ENCODE assay signal across 7 mouse cellular contexts in genomic region chr11:87126281-87126823, GRCm38 (mm10). TPM values are rescaled to one million over a fixed set of nuclear protein-coding genes. Genes with fewer than 3 reads are reported as not detected.
DNase-seq lines count a peak whose midpoint lies in the region; ATAC-seq and TF ChIP-seq lines count a peak whose summit lies in the region.

No protein-coding gene starts in this region.

- TF ChIP-seq POLR2A in olfactory bulb, adult 2 months (IDR thresholded peaks at IDR 0.05; ENCODE audit: insufficient read depth, low read depth, low read length), result no peak

- H3K27me3 ChIP-seq in lung, embryonic 16.5 days (ENCODE audit: control insufficient read depth, insufficient read depth, low read depth, low read length), result no peaks in the 10 kb centered on the region
- no peaks in the 10 kb centered on the region for H3K27me3 ChIP-seq in embryonic facial prominence, embryonic 13.5 days
- H3K27me3 ChIP-seq in intestine, embryonic 16.5 days (replicated peaks; ENCODE audit: control insufficient read depth, insufficient read depth, low read length), result no peaks in the 10 kb centered on the region

- ATAC-seq in lung, embryonic 16.5 days (ENCODE audit: low read depth), result 0 out of 2 replicates have a peak, but pooled peaks have one; percentile 0
- no peak for ATAC-seq in embryonic facial prominence, embryonic 13.5 days (ENCODE audit: insufficient number of reproducible peaks, insufficient read depth, low FRiP score, low TSS enrichment, low read depth)
- ATAC-seq in intestine, embryonic 16.5 days, result no peak
- ATAC-seq in monocyte, adult 5-6 weeks (replicated peaks; ENCODE audit: insufficient number of reproducible peaks, low FRiP score, low TSS enrichment, poor library complexity, severe bottlenecking), result no peak

- H3K9me3 ChIP-seq in lung, embryonic 16.5 days (ENCODE audit: control insufficient read depth, low read length), result no peaks in the 10 kb centered on the region
- no peaks in the 10 kb centered on the region for H3K9me3 ChIP-seq in embryonic facial prominence, embryonic 13.5 days
- H3K9me3 ChIP-seq in intestine, embryonic 16.5 days (ENCODE audit: control insufficient read depth, low read length), result no peaks in the 10 kb centered on the region

- peaks cover 17% of the 10 kb centered on the region for H3K36me3 ChIP-seq in lung, embryonic 16.5 days (ENCODE audit: control insufficient read depth, insufficient read depth, low read length)
- peaks cover 29% of the 10 kb centered on the region for H3K36me3 ChIP-seq in embryonic facial prominence, embryonic 13.5 days
- peaks cover 10% of the 10 kb centered on the region for H3K36me3 ChIP-seq in intestine, embryonic 16.5 days (ENCODE audit: control insufficient read depth, insufficient read depth, low read length)

- H3K4me2 ChIP-seq in lung, embryonic 16.5 days (ENCODE audit: low read depth, low read length), result peak overlapping the region; percentile 69
- peak overlapping the region; percentile 80 for H3K4me2 ChIP-seq in embryonic facial prominence, embryonic 13.5 days
- peak overlapping the region; percentile 62 for H3K4me2 ChIP-seq in intestine, embryonic 16.5 days (ENCODE audit: low read depth, low read length)

- DNase-seq in lung, postnatal 36 days, result no peak
- no peak for DNase-seq in thymus, postnatal 36 days

- peak overlapping the region; percentile 79 for H3K27ac ChIP-seq in lung, embryonic 16.5 days (ENCODE audit: low read length)
- H3K27ac ChIP-seq in embryonic facial prominence, embryonic 13.5 days, result peak overlapping the region; percentile 81
- peak overlapping the region; percentile 62 for H3K27ac ChIP-seq in intestine, embryonic 16.5 days (ENCODE audit: low read length)
- H3K27ac ChIP-seq in olfactory bulb, adult 2 months (ENCODE audit: insufficient read depth, low read depth, low read length), result peak overlapping the region; percentile 46; the same call in 1 of the 2 replicates

- peaks cover 14% of the 10 kb centered on the region for H3K4me1 ChIP-seq in lung, embryonic 16.5 days (replicated peaks; ENCODE audit: control insufficient read depth, insufficient read depth, low read length)
- H3K4me1 ChIP-seq in embryonic facial prominence, embryonic 13.5 days, result peaks cover 16% of the 10 kb centered on the region
- H3K4me1 ChIP-seq in intestine, embryonic 16.5 days (ENCODE audit: control insufficient read depth, insufficient read depth, low read length), result peaks cover 8% of the 10 kb centered on the region; the same call in 1 of the 2 replicates
- H3K4me1 ChIP-seq in olfactory bulb, adult 2 months (ENCODE audit: control insufficient read depth, insufficient read depth, low read length), result peaks cover 5% of the 10 kb centered on the region; the same call in 1 of the 2 replicates

- H3K4me3 ChIP-seq in lung, embryonic 16.5 days (ENCODE audit: low read length), result peak overlapping the region; percentile 85
- H3K4me3 ChIP-seq in embryonic facial prominence, embryonic 13.5 days, result peak overlapping the region; percentile 79
- peak overlapping the region; percentile 89 for H3K4me3 ChIP-seq in intestine, embryonic 16.5 days (ENCODE audit: low read length)
- H3K4me3 ChIP-seq in olfactory bulb, adult 2 months (ENCODE audit: insufficient read depth, low read depth, low read length), result peak overlapping the region; percentile 94

- WGBS in lung, embryonic 16.5 days, result 2% methylated on average over 12 of the region's 12 CpGs
- WGBS in embryonic facial prominence, embryonic 13.5 days, result 2% methylated on average over 12 of the region's 12 CpGs
- WGBS in intestine, embryonic 16.5 days, result under 1% methylated on average over 12 of the region's 12 CpGs
- WGBS in olfactory bulb, adult 2 months, result 1% methylated on average over 12 of the region's 12 CpGs

- TF ChIP-seq CTCF in olfactory bulb, adult 2 months (IDR thresholded peaks at IDR 0.05; ENCODE audit: insufficient read depth, low read depth, low read length), result no peak

- peak overlapping the region; percentile 62 for H3K9ac ChIP-seq in lung, embryonic 16.5 days (ENCODE audit: low read length)
- peak overlapping the region; percentile 84 for H3K9ac ChIP-seq in embryonic facial prominence, embryonic 13.5 days
- H3K9ac ChIP-seq in intestine, embryonic 16.5 days (ENCODE audit: low read depth, low read length), result peak overlapping the region; percentile 79

RNA-seq across cellular contexts. Expression of gene Trim37, which starts 0.5 kb away (rescaled TPM):
- 26.8 and 28.3 TPM in 2 replicates for polyA plus RNA-seq in lung, embryonic 16.5 days (2015; fragmentation: Nextera tagmentation; extraction: Ambion mirVana)
- 24.3 and 32.0 TPM in 2 replicates for polyA plus RNA-seq in embryonic facial prominence, embryonic 13.5 days (2015; fragmentation: Nextera tagmentation; extraction: Ambion mirVana)
- 16.2 and 19.1 TPM in 2 replicates for polyA plus RNA-seq in intestine, embryonic 16.5 days (2015; fragmentation: Nextera tagmentation; extraction: Ambion mirVana)
- polyA plus RNA-seq in olfactory bulb, adult 2 months (2012; ENCODE audit: insufficient read depth, insufficient read length, low replicate concordance, missing spikeins), result 151 TPM in 1 of 2 replicates, not detected in the other
- 11.8 to 19.2 TPM (median 15.1 TPM) in 3 replicates for total RNA-seq in monocyte, adult 5-6 weeks (2017)

RNA-seq across cellular contexts. Expression of gene Ska2, which starts 17.3 kb away (rescaled TPM):
- 61.7 and 64.4 TPM in 2 replicates for polyA plus RNA-seq in lung, embryonic 16.5 days (2015; fragmentation: Nextera tagmentation; extraction: Ambion mirVana)
- 76.8 and 85.1 TPM in 2 replicates for polyA plus RNA-seq in embryonic facial prominence, embryonic 13.5 days (2015; fragmentation: Nextera tagmentation; extraction: Ambion mirVana)
- polyA plus RNA-seq in intestine, embryonic 16.5 days (2015; fragmentation: Nextera tagmentation; extraction: Ambion mirVana), result 30.6 and 37.7 TPM in 2 replicates
- not detected in 2 replicates for polyA plus RNA-seq in olfactory bulb, adult 2 months (2012; ENCODE audit: insufficient read depth, insufficient read length, low replicate concordance, missing spikeins)
- 6.1 to 9.4 TPM (median 6.7 TPM) in 3 replicates for total RNA-seq in monocyte, adult 5-6 weeks (2017)

RNA-seq across cellular contexts. Expression of gene Prr11, which starts 17.8 kb away (rescaled TPM):
- 12.5 and 13.9 TPM in 2 replicates for polyA plus RNA-seq in lung, embryonic 16.5 days (2015; fragmentation: Nextera tagmentation; extraction: Ambion mirVana)
- polyA plus RNA-seq in embryonic facial prominence, embryonic 13.5 days (2015; fragmentation: Nextera tagmentation; extraction: Ambion mirVana), result 8.8 and 9.2 TPM in 2 replicates
- polyA plus RNA-seq in intestine, embryonic 16.5 days (2015; fragmentation: Nextera tagmentation; extraction: Ambion mirVana), result 6.5 TPM in 2 replicates
- not detected in 2 replicates for polyA plus RNA-seq in olfactory bulb, adult 2 months (2012; ENCODE audit: insufficient read depth, insufficient read length, low replicate concordance, missing spikeins)
- total RNA-seq in monocyte, adult 5-6 weeks (2017), result 0.29 to 0.64 TPM in 2 of 3 replicates, not detected in the other

RNA-seq across cellular contexts. Expression of gene Smg8, which starts 39.8 kb away (rescaled TPM):
- 17.3 and 19.6 TPM in 2 replicates for polyA plus RNA-seq in lung, embryonic 16.5 days (2015; fragmentation: Nextera tagmentation; extraction: Ambion mirVana)
- polyA plus RNA-seq in embryonic facial prominence, embryonic 13.5 days (2015; fragmentation: Nextera tagmentation; extraction: Ambion mirVana), result 22.2 and 25.9 TPM in 2 replicates
- polyA plus RNA-seq in intestine, embryonic 16.5 days (2015; fragmentation: Nextera tagmentation; extraction: Ambion mirVana), result 14.3 and 15.3 TPM in 2 replicates
- not detected in 2 replicates for polyA plus RNA-seq in olfactory bulb, adult 2 months (2012; ENCODE audit: insufficient read depth, insufficient read length, low replicate concordance, missing spikeins)
- total RNA-seq in monocyte, adult 5-6 weeks (2017), result 11.8 to 26.0 TPM (median 23.3 TPM) in 3 replicates

RNA-seq across cellular contexts. Expression of gene Gdpd1, which starts 52.5 kb away (rescaled TPM):
- 25.1 and 28.5 TPM in 2 replicates for polyA plus RNA-seq in lung, embryonic 16.5 days (2015; fragmentation: Nextera tagmentation; extraction: Ambion mirVana)
- 22.7 and 22.9 TPM in 2 replicates for polyA plus RNA-seq in embryonic facial prominence, embryonic 13.5 days (2015; fragmentation: Nextera tagmentation; extraction: Ambion mirVana)
- 24.5 and 24.7 TPM in 2 replicates for polyA plus RNA-seq in intestine, embryonic 16.5 days (2015; fragmentation: Nextera tagmentation; extraction: Ambion mirVana)
- polyA plus RNA-seq in olfactory bulb, adult 2 months (2012; ENCODE audit: insufficient read depth, insufficient read length, low replicate concordance, missing spikeins), result not detected in 2 replicates
- total RNA-seq in monocyte, adult 5-6 weeks (2017), result not detected in 3 replicates
